Mouse (Mus musculus) CD4-positive helper T cell, adult 2 months (primary cell): Measurements from ENCODE around the gene Aldh16a1.
"Not testable (repeated sequence)": the region's sequence is repeated elsewhere in the genome, so short reads cannot be mapped to it uniquely, and the experiment has no call there.

ENCODE experiments used
- DNase-seq: peaks from one replicate; pipeline ENCODE4 v3.0.0-alpha.2; 2012; ENCODE audit warnings: low read depth, missing footprints, low spot score

The Aldh16a1 gene

GRCm38 (mm10) chr7:45157459-45157858 lies 3.1 kb upstream of the Aldh16a1 start:
- DNase-seq, result no peak

GRCm38 (mm10) chr7:45156206-45156605 lies 1.8 kb upstream of the Aldh16a1 start:
- DNase-seq, result no peak

GRCm38 (mm10) chr7:45155590-45155989 lies 1.2 kb upstream of the Aldh16a1 start:
- DNase-seq, result no peak

- DNase-seq, result peak; percentile 68
These were observed 670 bp upstream of the Aldh16a1 start for GRCm38 (mm10) chr7:45154993-45155514.

GRCm38 (mm10) chr7:45153586-45153985 lies 798 bp downstream of the Aldh16a1 start:
- no peak for DNase-seq

- DNase-seq, result not testable (repeated sequence)
These were observed 1.3 kb downstream of the Aldh16a1 start for GRCm38 (mm10) chr7:45153052-45153451.

GRCm38 (mm10) chr7:45151303-45151702 lies 3.1 kb downstream of the Aldh16a1 start:
- no peak for DNase-seq

GRCm38 (mm10) chr7:45150321-45150720 lies 4.1 kb downstream of the Aldh16a1 start:
- no peak for DNase-seq

- no peak for DNase-seq
These were observed 4.8 kb downstream of the Aldh16a1 start for GRCm38 (mm10) chr7:45149545-45149944.

GRCm38 (mm10) chr7:45148534-45149098 lies 5.8 kb downstream of the Aldh16a1 start:
- DNase-seq, result no peak

GRCm38 (mm10) chr7:45147899-45148298 lies 6.5 kb downstream of the Aldh16a1 start:
- DNase-seq, result no peak

GRCm38 (mm10) chr7:45147267-45147666 lies 7.1 kb downstream of the Aldh16a1 start:
- DNase-seq, result no peak

- no peak for DNase-seq
These were observed 8.9 kb downstream of the Aldh16a1 start for GRCm38 (mm10) chr7:45145460-45145859.

- no peak for DNase-seq
These were observed 9.8 kb downstream of the Aldh16a1 start for GRCm38 (mm10) chr7:45144368-45145174.

- DNase-seq, result no peak
These were observed 12.5 kb downstream of the Aldh16a1 start for GRCm38 (mm10) chr7:45141914-45142313.

- no peak for DNase-seq
These were observed 13.1 kb downstream of the Aldh16a1 start for GRCm38 (mm10) chr7:45141319-45141718.

- DNase-seq, result no peak
These were observed 14.3 kb downstream of the Aldh16a1 start for GRCm38 (mm10) chr7:45139904-45140723.

GRCm38 (mm10) chr7:45138403-45138802 lies 16.0 kb downstream of the Aldh16a1 start:
- DNase-seq, result no peak

- DNase-seq, result peak; percentile 73
These were observed 17.0 kb downstream of the Aldh16a1 start for GRCm38 (mm10) chr7:45137171-45138006.

- peak; percentile 95 for DNase-seq
These were observed 18.3 kb downstream of the Aldh16a1 start, which contains the start of the genes Gm45713 and Flt3l for GRCm38 (mm10) chr7:45135993-45136567. TSS of gene Gm45713 (minus strand) at chr7:45136231. TSS of gene Flt3l (minus strand) at chr7:45136432.

GRCm38 (mm10) chr7:45135370-45135769 lies 19.0 kb downstream of the Aldh16a1 start:
- peak; percentile 59 for DNase-seq
